Mouse (Mus musculus) liver, adult 2 months (tissue): ENCODE data around the gene Vtcn1.

Source experiments
- CTCF ChIP-seq: fragments of 200-500 bp; IDR thresholded peaks from 2 replicates; pipeline ENCODE4 v1.5.1; 2011; ENCODE audit warnings: low read depth, low read length, control low read depth
- POLR2A ChIP-seq: fragments of 200-500 bp; IDR thresholded peaks from 2 replicates; pipeline ENCODE4 v1.6.1; 2011; ENCODE audit warnings: low read length, control low read depth; ENCODE audit not compliant: insufficient read depth; ENCODE audit errors: extremely low read depth

GRCm38 (mm10) chr3:100791670-100792069, 33.6 kb upstream of the Vtcn1 start:
- TF ChIP-seq CTCF, result no peak
- TF ChIP-seq POLR2A, result no peak
